Comparison of ENCODE assay signal across 36 mouse cellular contexts in genomic region chr17:87469428-87469827, GRCm38 (mm10). TPM values are rescaled to one million over a fixed set of nuclear protein-coding genes. Genes with fewer than 3 reads are reported as not detected.
A peak's percentile ranks its signal among the peaks of the same experiment; 100 is the strongest.
DNase-seq lines count a peak whose midpoint lies in the region; ATAC-seq and TF ChIP-seq lines count a peak whose summit lies in the region.
"Had no signal": no experiment of that assay in that cellular context is flagged by ENCODE, and none has a peak within 500 bp of the region (broad histone marks: within the 10 kb centered on the region; RNA-seq: fewer than 3 reads in every experiment).

No protein-coding gene starts in this region.

- ATAC-seq in liver, embryonic 12.5 days: peak; percentile 62
- ATAC-seq in liver, postnatal 0 days: peak; percentile 9; the same call in 1 of the 2 replicates
- ATAC-seq: CD4-positive, CD25-positive, alpha-beta regulatory T cell, adult 4 months; forebrain, embryonic 16.5 days; intestine, postnatal 0 days; midbrain, embryonic 13.5 days; Patski had no signal

- no peaks in the 10 kb centered on the region for H3K9me3 ChIP-seq in ES-Bruce4 (replicated peaks; ENCODE audit: control insufficient read depth, insufficient read depth, low read length, poor library complexity, severe bottlenecking)
- no peaks in the 10 kb centered on the region for H3K9me3 ChIP-seq in MEL (replicated peaks; ENCODE audit: insufficient read depth, low read length)
- no peaks in the 10 kb centered on the region for H3K9me3 ChIP-seq in liver, embryonic 12.5 days (replicated peaks)
- no peaks in the 10 kb centered on the region for H3K9me3 ChIP-seq in liver, postnatal 0 days (ENCODE audit: low read length)
- H3K9me3 ChIP-seq: heart, embryonic 12.5 days; megakaryocyte, embryonic 14.5 days; midbrain, embryonic 13.5 days had no signal

- H3K4me1 ChIP-seq in ES-Bruce4 (ENCODE audit: control insufficient read depth, insufficient read depth, low read length): peaks cover 2% of the 10 kb centered on the region
- H3K4me1 ChIP-seq in MEL (ENCODE audit: control insufficient read depth in 1 of 2, insufficient read depth in 2 of 2, low read length in 2 of 2): peaks cover 2 to 16% of the 10 kb centered on the region in 2 experiments
- peaks cover 53% of the 10 kb centered on the region for H3K4me1 ChIP-seq in liver, embryonic 12.5 days
- H3K4me1 ChIP-seq in liver, postnatal 0 days (ENCODE audit: insufficient read depth): peaks cover 13% of the 10 kb centered on the region

- H3K36me3 ChIP-seq in ES-Bruce4 (ENCODE audit: control insufficient read depth, insufficient read depth, low read length, poor library complexity, severe bottlenecking): peaks cover 4% of the 10 kb centered on the region; the same call in 1 of the 2 replicates
- peaks cover 0 to 3% of the 10 kb centered on the region in 2 experiments; a peak in 2 of 4 replicates for H3K36me3 ChIP-seq in MEL (ENCODE audit: control insufficient read depth in 1 of 2, insufficient read depth in 2 of 2, low read length in 2 of 2)
- no peaks in the 10 kb centered on the region for H3K36me3 ChIP-seq in liver, embryonic 12.5 days
- H3K36me3 ChIP-seq in liver, postnatal 0 days (replicated peaks; ENCODE audit: insufficient read depth, low read length): no peaks in the 10 kb centered on the region
- H3K36me3 ChIP-seq: heart, embryonic 12.5 days; midbrain, embryonic 13.5 days had no signal

- H3K4me3 ChIP-seq in ES-Bruce4 (ENCODE audit: low read depth, low read length) (no peak overlapping the region), MEL (ENCODE audit: control insufficient read depth in 1 of 2, insufficient read depth in 1 of 2, low read depth in 2 of 2, low read length in 2 of 2) (peak overlapping the region; percentile 49 to 76)
- no peak overlapping the region for H3K4me3 ChIP-seq in liver, embryonic 12.5 days
- no peak overlapping the region for H3K4me3 ChIP-seq in liver, postnatal 0 days (ENCODE audit: low read depth, low read length)
- H3K4me3 ChIP-seq: erythroblast, embryonic 14.5 days; heart, embryonic 12.5 days; megakaryocyte, embryonic 14.5 days; midbrain, embryonic 13.5 days had no signal

- DNase-seq in MEL (ENCODE audit: low read depth, low spot score): peak; percentile 58
- no peak for DNase-seq in liver, postnatal 0 days
- DNase-seq in cerebellum, adult 11-12 months: no peak
- DNase-seq in gastrocnemius, postnatal 4 days (ENCODE audit: low spot score in 2 of 2): no peak
- DNase-seq in frontal cortex, postnatal 10 days (ENCODE audit: low spot score in 2 of 2): no peak
- DNase-seq: adrenal gland, postnatal 10 days; cerebellum, adult 11 months; cerebellum, postnatal 10 days; heart, adult 18-20 months; heart, postnatal 4 days; kidney, postnatal 14 days; layer of hippocampus, adult 9-11 months; lung, postnatal 36 days; right cerebral cortex, postnatal 4 days had no signal

- no peak for TF ChIP-seq CTCF in ES-Bruce4 (IDR thresholded peaks at IDR 0.05; ENCODE audit: low read depth, low read length)
- TF ChIP-seq CTCF in MEL (IDR thresholded peaks at IDR 0.05 in 2 of 3, conservative IDR thresholded peaks at IDR 0.05 in 1 of 3; ENCODE audit: control insufficient read depth in 1 of 3, insufficient read depth in 1 of 3, low read depth in 2 of 3, low read length in 3 of 3, poor library complexity in 1 of 3, severe bottlenecking in 1 of 3): no peak
- no peak for TF ChIP-seq CTCF in liver, postnatal 0 days (IDR thresholded peaks at IDR 0.05; ENCODE audit: low read depth)

- H3K27ac ChIP-seq in ES-Bruce4 (ENCODE audit: insufficient read depth, low read length) (peak overlapping the region; percentile 13; the same call in 1 of the 2 replicates), MEL (ENCODE audit: control insufficient read depth, low read depth, low read length) (peak overlapping the region; percentile 54)
- H3K27ac ChIP-seq in liver, embryonic 12.5 days: peak overlapping the region; percentile 42
- H3K27ac ChIP-seq in liver, postnatal 0 days (ENCODE audit: low read depth): no peak overlapping the region
- H3K27ac ChIP-seq: hindbrain, embryonic 14.5 days; midbrain, embryonic 13.5 days; stomach, postnatal 0 days had no signal

- WGBS in liver, embryonic 12.5 days (ENCODE audit: insufficient replicate concordance): 17% methylated on average over 8 of the region's 8 CpGs
- 44% methylated on average over 8 of the region's 8 CpGs for WGBS in liver, postnatal 0 days (ENCODE audit: insufficient replicate concordance)

- H3K9ac ChIP-seq in ES-Bruce4 (ENCODE audit: low read depth, poor library complexity, severe bottlenecking): peak overlapping the region; percentile 7; the same call in 1 of the 2 replicates
- H3K9ac ChIP-seq in MEL (ENCODE audit: control insufficient read depth, low read depth, low read length, poor library complexity, severe bottlenecking): peak overlapping the region; percentile 36
- peak overlapping the region; percentile 24; the same call in 1 of the 2 replicates for H3K9ac ChIP-seq in liver, embryonic 12.5 days
- H3K9ac ChIP-seq in liver, postnatal 0 days (replicated peaks): no peak overlapping the region
- H3K9ac ChIP-seq: heart, embryonic 12.5 days; hindbrain, embryonic 14.5 days; midbrain, embryonic 13.5 days had no signal

- H3K4me2 ChIP-seq in liver, embryonic 12.5 days: peak overlapping the region; percentile 64
- 0 out of 2 replicates have a peak overlapping the region, but pooled peaks have one; percentile 10 for H3K4me2 ChIP-seq in liver, postnatal 0 days (ENCODE audit: low read depth, low read length)
- H3K4me2 ChIP-seq: heart, embryonic 12.5 days; hindbrain, embryonic 14.5 days; midbrain, embryonic 13.5 days had no signal

- TF ChIP-seq EP300 in ES-Bruce4 (IDR thresholded peaks at IDR 0.05; ENCODE audit: insufficient read depth, low read depth, low read length) (no peak), MEL (IDR thresholded peaks at IDR 0.05; ENCODE audit: low read depth in 1 of 2, low read length in 2 of 2) (peak; percentile 55 to 56)
- TF ChIP-seq EP300 in liver, postnatal 0 days (IDR thresholded peaks at IDR 0.05; ENCODE audit: low read depth): 0 out of 2 replicates have a peak, but pooled peaks have one; percentile 10

- no peak for TF ChIP-seq POLR2A in ES-Bruce4 (IDR thresholded peaks at IDR 0.05; ENCODE audit: insufficient read depth, low read length)
- TF ChIP-seq POLR2A in MEL (IDR thresholded peaks at IDR 0.05; ENCODE audit: control insufficient read depth in 1 of 2, insufficient read depth in 1 of 2, low read depth in 1 of 2, low read length in 2 of 2, poor library complexity in 1 of 2): no peak

- H3K27me3 ChIP-seq in ES-Bruce4 (ENCODE audit: control insufficient read depth, insufficient read depth, low read length, poor library complexity, severe bottlenecking): no peaks in the 10 kb centered on the region
- H3K27me3 ChIP-seq in MEL (ENCODE audit: control insufficient read depth in 1 of 2, insufficient read depth in 2 of 2, low read length in 2 of 2): 0 out of 4 replicates have a peak, but pooled peaks cover 0 to 2% of the 10 kb centered on the region in 2 experiments
- H3K27me3 ChIP-seq in liver, embryonic 12.5 days (replicated peaks): peaks cover 24% of the 10 kb centered on the region
- H3K27me3 ChIP-seq in liver, postnatal 0 days (ENCODE audit: insufficient read depth, low read length): peaks cover 3% of the 10 kb centered on the region; the same call in 1 of the 2 replicates
- H3K27me3 ChIP-seq: heart, embryonic 12.5 days; midbrain, embryonic 13.5 days; Patski had no signal

- no peaks in the 10 kb centered on the region for H3K79me2 ChIP-seq in MEL (ENCODE audit: control insufficient read depth, insufficient read depth, low read length, poor library complexity)

- TF ChIP-seq RAD21 in MEL (IDR thresholded peaks at IDR 0.05; ENCODE audit: low read depth, low read length): no peak

TF ChIP-seq in MEL, 35 proteins besides CTCF, POLR2A, EP300 and RAD21:
- TF ChIP-seq GATA1 (IDR thresholded peaks at IDR 0.05; ENCODE audit: low read depth, low read length): peak; percentile 64
- peak; percentile 68 for TF ChIP-seq TCF12 (IDR thresholded peaks at IDR 0.05; ENCODE audit: low read depth, low read length)
- no peak for TF ChIP-seq ETS1 (IDR thresholded peaks at IDR 0.05; ENCODE audit: low read depth, low read length)
- TF ChIP-seq RCOR1 (IDR thresholded peaks at IDR 0.05; ENCODE audit: low read depth, low read length): 0 out of 2 replicates have a peak, but pooled peaks have one; percentile 27
- peak; percentile 21; the same call in 1 of the 2 replicates for TF ChIP-seq HCFC1 (IDR thresholded peaks at IDR 0.05; ENCODE audit: low read depth, low read length)
- no peak for TF ChIP-seq CHD1 (IDR thresholded peaks at IDR 0.05; ENCODE audit: low read depth, low read length)
- TF ChIP-seq TBP (IDR thresholded peaks at IDR 0.05; ENCODE audit: low read depth, low read length): no peak
TF ChIP-seq in MEL: peak in this region for 4.

RNA-seq across cellular contexts. Expression of gene Calm2, which starts 22.7 kb away (rescaled TPM):
- polyA plus RNA-seq in ES-Bruce4 (2011; ENCODE audit: insufficient read depth, insufficient read length, low read depth, missing spikeins) (1,141 and 1,173 TPM in 2 replicates), MEL (2012; ENCODE audit: insufficient read depth in 1 of 2, insufficient read length in 2 of 2, low read depth in 1 of 2, low replicate concordance in 2 of 2, missing spikeins in 1 of 2) (100 to 1,000 TPM; 126 to 321 TPM)
- 208 and 253 TPM in 2 replicates for total RNA-seq in MEL (2012; rRNA removed)
- 401 and 435 TPM in 2 replicates for polyA plus RNA-seq in liver, embryonic 12.5 days (2016; fragmentation: Nextera tagmentation; extraction: Ambion mirVana)
- 397 and 413 TPM in 2 replicates for polyA plus RNA-seq in liver, postnatal 0 days (2015; fragmentation: Nextera tagmentation; extraction: Ambion mirVana)
- 100 to 1,000 TPM; 356 to 375 TPM for total RNA-seq in gastrocnemius, postnatal 4 days (2021)

RNA-seq across cellular contexts. Expression of gene Stpg4, which starts 41.9 kb away (rescaled TPM):
- polyA plus RNA-seq in ES-Bruce4 (2011; ENCODE audit: insufficient read depth, insufficient read length, low read depth, missing spikeins): not detected in 2 replicates
- total RNA-seq in MEL (2012; rRNA removed): not detected in 2 replicates
- not detected for polyA plus RNA-seq in MEL (2012; ENCODE audit: insufficient read depth in 1 of 2, insufficient read length in 2 of 2, low read depth in 1 of 2, low replicate concordance in 2 of 2, missing spikeins in 1 of 2)
- polyA plus RNA-seq in liver, embryonic 12.5 days (2016; fragmentation: Nextera tagmentation; extraction: Ambion mirVana): not detected in 2 replicates
- not detected in 2 replicates for polyA plus RNA-seq in liver, postnatal 0 days (2015; fragmentation: Nextera tagmentation; extraction: Ambion mirVana)
- total RNA-seq in gastrocnemius, postnatal 4 days (2021): not detected
- total RNA-seq: adrenal gland, postnatal 10 days; gastrocnemius, adult 8-10 months; heart, adult 18-20 months; heart, postnatal 4 days; left cerebral cortex, postnatal 14 days; liver, adult 2 months had no signal
- polyA plus RNA-seq: CD4-positive, CD25-positive, alpha-beta regulatory T cell, adult 4 months; cortical plate, adult 2 months; embryonic facial prominence, embryonic 14.5 days; erythroblast, embryonic 14.5 days; forebrain, embryonic 11.5 days; forebrain, embryonic 16.5 days; heart, embryonic 12.5 days; heart, postnatal 0 days; hindbrain, embryonic 14.5 days; intestine, postnatal 0 days; kidney, embryonic 14.5 days; liver, adult 2 months; lung, embryonic 16.5 days; midbrain, embryonic 13.5 days; Patski; stomach, postnatal 0 days; urinary bladder, adult 2 months had no signal

Comparison
In these comparisons a context has a peak if more than half of its experiments do, and no peak if none do; other contexts are left out.
1. H3K4me3 ChIP-seq: peak in MEL (2 of 2); none in ES-Bruce4 (single experiment), liver, embryonic 12.5 days (single experiment) and liver, postnatal 0 days (single experiment).